Mouse (Mus musculus): ENCODE results near the gene Gm10718. TPM values are rescaled to one million over a fixed set of nuclear protein-coding genes. Genes with fewer than 3 reads are reported as not detected.
A peak's percentile ranks its signal among the peaks of the same experiment; 100 is the strongest.
"Not testable (repeated sequence)": the region's sequence is repeated elsewhere in the genome, so short reads cannot be mapped to it uniquely, and the experiment has no call there.

Gm10718 gene
- under 1 TPM in 1 of 2 experiments, not detected in 1; 0.92 TPM for total RNA-seq (2021)

GRCm38 (mm10) chr9:3023312-3023984 is at the start of gene Gm10718:
Gene Gm10718, plus strand, starts transcription at chr9:3023547.
- DNase-seq = peak; percentile 35 to 37

- peak; percentile 5 to 15 for DNase-seq
These were observed 22.8 kb upstream of the Gm10718 start, which contains the start of gene Gm10722 for GRCm38 (mm10) chr9:3000445-3000972. Gene Gm10722, plus strand, starts transcription at chr9:3000922.

GRCm38 (mm10) chr9:3001006-3001405 is 22.3 kb upstream of the Gm10718 start:
- DNase-seq = peak; percentile 4 to 16

- peak; percentile 94 to 99 for DNase-seq
These were observed 21.2 kb upstream of the Gm10718 start for GRCm38 (mm10) chr9:3001948-3002659.

- not testable (repeated sequence) for DNase-seq
These were observed 20.5 kb upstream of the Gm10718 start, which contains the start of gene Gm11168 for GRCm38 (mm10) chr9:3002794-3003396. Gene Gm11168, plus strand, starts transcription at chr9:3003346.

GRCm38 (mm10) chr9:3006179-3006578 is 17.2 kb upstream of the Gm10718 start:
- DNase-seq = not testable (repeated sequence)

- peak; percentile 95 to 100 for DNase-seq
These were observed 16.7 kb upstream of the Gm10718 start for GRCm38 (mm10) chr9:3006636-3007035.

- not testable (repeated sequence) for DNase-seq
These were observed 16.1 kb upstream of the Gm10718 start for GRCm38 (mm10) chr9:3007272-3007671.

GRCm38 (mm10) chr9:3009331-3009730 is 14.0 kb upstream of the Gm10718 start:
- DNase-seq = not testable (repeated sequence)

GRCm38 (mm10) chr9:3012054-3012621 is 11.2 kb upstream of the Gm10718 start:
- not testable (repeated sequence) for DNase-seq

- DNase-seq = not testable (repeated sequence)
These were observed 10.5 kb upstream of the Gm10718 start, which contains the start of gene Gm10721 for GRCm38 (mm10) chr9:3012733-3013279. Gene Gm10721, plus strand, starts transcription at chr9:3013140.

- not testable (repeated sequence) for DNase-seq
These were observed 8.0 kb upstream of the Gm10718 start, which contains the start of gene Gm10720 for GRCm38 (mm10) chr9:3015354-3015753. Gene Gm10720, plus strand, starts transcription at chr9:3015654.

GRCm38 (mm10) chr9:3015896-3016295 is 7.5 kb upstream of the Gm10718 start:
- DNase-seq = not testable (repeated sequence)

- DNase-seq = not testable (repeated sequence)
These were observed 6.2 kb upstream of the Gm10718 start, which contains the start of gene Gm10719 for GRCm38 (mm10) chr9:3017108-3017507. Gene Gm10719, plus strand, starts transcription at chr9:3017408.

- DNase-seq = peak; percentile 66 to 70
These were observed 4.4 kb upstream of the Gm10718 start for GRCm38 (mm10) chr9:3018944-3019343.

- peak; percentile 47 to 55 for DNase-seq
These were observed 3.3 kb upstream of the Gm10718 start for GRCm38 (mm10) chr9:3019835-3020727.

GRCm38 (mm10) chr9:3022316-3023008 is 885 bp upstream of the Gm10718 start:
- DNase-seq = peak; percentile 54 to 76

GRCm38 (mm10) chr9:3023985-3024648 is 770 bp downstream of the Gm10718 start:
- peak; percentile 99 to 100 for DNase-seq

GRCm38 (mm10) chr9:3024912-3025467 is 1.6 kb downstream of the Gm10718 start, which contains the start of gene Gm10717:
Gene Gm10717, plus strand, starts transcription at chr9:3025417.
- peak; percentile 5 to 21 for DNase-seq
